Mouse (Mus musculus) urinary bladder, postnatal 14 days (tissue): ENCODE data around the gene Wdr70.

Experiments
- DNase-seq: peaks from one replicate; pipeline ENCODE4 v3.0.0; 2021; ENCODE audit warnings: low spot score

Wdr70 gene

DNA sequence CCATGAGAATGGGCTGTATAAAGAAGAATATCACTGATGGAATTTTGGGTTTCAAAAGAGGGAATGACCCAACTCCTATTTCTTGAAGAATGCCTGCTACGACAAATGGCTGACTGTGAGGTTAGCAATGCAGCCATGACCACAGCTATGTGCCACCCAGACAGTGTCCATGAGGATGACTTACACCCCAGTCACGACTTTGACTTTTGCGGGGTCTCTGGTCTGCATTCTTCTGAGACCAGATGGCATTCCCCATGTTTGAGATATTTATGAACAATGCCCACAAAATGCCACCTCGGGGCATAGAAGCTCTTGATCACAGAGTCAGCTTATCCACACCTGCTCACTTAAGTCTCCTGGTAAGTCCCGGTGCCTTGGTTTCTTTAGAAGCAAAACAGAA is 236.1 kb downstream of the Wdr70 start:
- no peak for DNase-seq

DNA sequence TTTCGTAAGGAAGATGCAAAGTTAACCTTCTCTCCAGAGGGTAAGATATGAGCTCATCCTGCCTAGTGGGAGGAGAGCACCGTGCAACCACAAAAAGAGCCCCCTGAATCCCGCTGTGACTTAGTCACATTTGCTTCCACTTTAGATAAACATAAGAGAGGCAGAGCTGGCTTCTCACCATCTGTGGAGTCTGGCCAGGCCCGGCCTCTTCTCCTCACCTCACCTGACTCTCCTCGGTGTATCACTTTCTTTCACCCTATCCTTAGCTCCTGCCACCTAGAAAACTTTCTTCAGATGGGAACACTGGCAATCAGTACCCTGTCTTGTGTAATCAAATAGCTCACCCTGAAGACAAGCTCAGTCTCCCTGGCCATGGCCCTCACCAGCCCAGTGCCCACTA is 240.2 kb downstream of the Wdr70 start:
- no peak for DNase-seq

DNA sequence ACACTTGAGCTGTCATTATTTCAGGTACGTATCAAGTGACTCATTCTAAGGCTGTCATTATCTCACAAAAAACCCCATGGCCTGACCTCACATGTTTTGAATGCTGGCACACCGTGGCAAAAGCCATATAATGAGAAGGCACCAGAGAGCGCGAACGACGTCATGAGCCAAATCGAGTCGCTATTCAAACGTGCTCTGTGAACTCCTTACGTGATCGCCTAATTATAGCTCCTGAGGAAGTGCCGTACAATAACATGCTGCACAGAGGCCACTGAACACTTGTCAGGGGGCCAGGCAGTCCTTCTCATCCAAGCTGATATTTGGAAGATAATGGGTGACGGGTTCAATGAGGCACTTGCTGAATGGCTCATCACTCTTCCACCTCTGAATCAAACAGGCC is 241.6 kb downstream of the Wdr70 start:
- DNase-seq: no peak

DNA sequence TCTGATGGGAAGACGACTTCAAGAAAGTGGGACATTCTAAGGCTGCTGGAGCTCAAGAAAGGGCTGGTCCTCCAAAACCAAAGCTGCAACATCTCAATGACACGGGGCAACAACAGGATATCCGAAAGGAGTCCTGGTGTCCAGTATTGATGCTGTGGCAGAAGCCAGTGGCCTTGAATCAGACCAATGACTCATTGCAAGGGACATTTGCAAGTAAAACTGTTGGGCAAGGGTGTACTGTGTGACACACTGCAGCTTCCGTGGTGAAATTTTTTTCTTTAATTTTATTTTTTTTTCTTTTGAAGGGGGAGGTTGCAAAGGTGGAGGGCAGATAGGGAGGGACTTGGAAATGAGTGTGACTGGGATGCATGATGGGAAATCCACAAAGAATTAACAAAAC is 256.6 kb downstream of the Wdr70 start:
- DNase-seq: no peak

DNA sequence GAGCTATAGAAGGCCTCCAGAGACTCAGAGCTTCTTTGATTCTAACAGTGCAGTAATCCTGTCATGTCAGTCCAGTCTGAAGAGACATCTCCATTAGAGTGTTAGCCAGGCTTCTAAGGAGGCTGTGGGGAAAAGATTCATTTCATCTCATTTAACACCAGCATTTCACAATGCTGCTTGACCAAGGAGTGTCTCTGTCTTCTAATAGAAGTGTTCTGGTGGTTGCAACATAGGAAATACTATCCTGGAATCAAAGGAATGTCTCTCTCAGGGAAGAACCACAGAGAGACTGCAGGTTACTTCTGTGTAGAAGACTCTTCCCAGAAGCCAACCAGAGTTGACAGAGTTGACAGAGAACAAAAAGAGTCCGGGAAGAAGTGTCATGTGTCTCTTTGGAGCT is 257.3 kb downstream of the Wdr70 start:
- DNase-seq: no peak

DNA sequence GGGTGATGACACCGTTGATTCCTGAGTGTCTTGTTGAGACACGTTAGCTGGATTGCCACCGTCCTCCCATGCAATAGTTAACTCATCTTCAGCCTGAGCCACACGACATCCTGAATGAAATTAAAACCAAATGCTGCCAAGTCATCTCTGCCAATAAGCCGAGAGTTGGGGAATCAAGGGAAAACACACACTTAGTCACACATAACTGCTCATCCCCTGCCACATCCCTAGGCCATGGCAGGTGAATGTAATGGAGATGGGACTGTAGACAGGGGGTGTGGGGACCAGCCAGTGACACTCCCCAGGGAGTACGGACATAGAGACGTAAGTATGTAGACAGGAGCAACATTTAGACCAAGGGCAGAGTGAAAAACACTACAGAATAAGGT is 260.1 kb downstream of the Wdr70 start:
- no peak for DNase-seq

DNA sequence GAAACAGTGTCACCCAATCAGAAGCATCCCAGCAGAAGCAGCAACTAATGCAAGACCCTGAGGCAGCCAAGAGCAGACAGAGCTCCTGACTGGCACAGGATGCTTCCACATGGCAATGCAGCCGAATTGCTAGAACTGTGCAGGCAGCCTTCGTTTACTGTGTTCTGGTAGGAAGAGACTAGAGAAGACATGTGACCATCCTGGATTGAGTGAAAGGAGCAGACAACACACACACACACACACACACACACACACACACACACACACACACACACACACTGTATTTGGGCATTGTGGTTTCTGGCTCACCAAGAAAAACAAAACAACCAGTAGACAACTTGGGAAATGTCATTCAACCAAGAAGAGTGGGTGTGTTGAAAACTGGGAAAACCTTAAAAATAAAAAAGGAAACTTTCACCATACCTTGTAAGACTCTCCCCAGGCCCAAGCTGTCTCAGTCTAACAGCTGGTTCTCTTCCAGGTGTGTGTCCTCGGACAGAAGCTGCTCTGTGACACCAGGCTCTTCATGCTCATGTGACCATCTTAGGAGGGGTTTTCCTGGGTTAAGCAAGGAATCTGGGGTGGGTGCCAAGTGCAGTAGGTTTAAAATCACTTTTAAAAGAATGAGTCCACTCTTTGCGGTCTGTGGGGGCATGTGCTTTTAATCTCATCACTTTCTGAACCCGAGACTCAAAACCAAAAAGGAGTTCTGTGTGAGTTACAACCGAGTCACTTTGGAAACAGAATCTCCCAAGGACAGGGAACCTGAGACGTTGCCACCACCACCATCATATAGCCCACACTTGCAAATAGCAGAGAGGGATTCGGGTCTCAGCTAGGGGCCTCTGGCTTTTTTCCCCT is 260.7 kb downstream of the Wdr70 start:
- DNase-seq: no peak

DNA sequence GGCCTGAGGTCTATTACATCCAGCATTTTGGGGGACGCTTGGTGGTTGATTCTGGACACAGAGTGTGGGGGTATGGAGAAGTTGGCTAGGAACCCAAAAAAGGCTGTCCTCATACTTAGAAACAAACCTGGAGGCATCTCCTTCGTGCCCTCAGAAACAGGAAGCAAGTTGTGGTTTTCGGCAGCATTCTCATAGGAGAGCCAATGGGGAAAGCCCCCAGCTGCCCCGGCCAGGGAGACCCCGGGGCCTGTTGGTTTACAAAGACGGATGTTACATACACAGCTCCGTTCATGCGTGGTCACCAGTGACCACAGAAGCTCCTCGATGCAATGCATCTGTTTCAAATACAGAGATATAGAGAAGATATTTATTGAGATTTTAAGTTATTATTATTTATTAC is 263.6 kb downstream of the Wdr70 start:
- DNase-seq: no peak

DNA sequence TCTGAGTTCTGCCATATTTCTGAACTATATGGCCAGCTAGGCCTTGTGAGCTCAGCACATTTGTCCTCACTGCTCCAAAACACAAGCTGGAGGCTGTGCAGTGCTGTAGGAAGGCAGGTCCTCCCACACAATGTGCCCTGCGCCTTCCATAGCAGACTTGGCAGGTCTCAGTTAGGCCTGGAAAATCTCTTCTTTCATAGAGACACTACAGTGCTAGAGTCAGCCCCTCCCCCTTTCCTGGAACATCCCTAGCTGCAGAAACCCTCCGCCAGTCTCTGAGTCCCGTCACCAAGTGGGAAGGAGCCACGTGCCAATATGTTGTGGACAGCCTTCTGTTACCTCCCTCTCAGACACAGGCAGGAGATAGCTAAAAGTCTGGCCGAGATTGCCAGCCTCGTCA is 273.5 kb downstream of the Wdr70 start:
- no peak for DNase-seq

DNA sequence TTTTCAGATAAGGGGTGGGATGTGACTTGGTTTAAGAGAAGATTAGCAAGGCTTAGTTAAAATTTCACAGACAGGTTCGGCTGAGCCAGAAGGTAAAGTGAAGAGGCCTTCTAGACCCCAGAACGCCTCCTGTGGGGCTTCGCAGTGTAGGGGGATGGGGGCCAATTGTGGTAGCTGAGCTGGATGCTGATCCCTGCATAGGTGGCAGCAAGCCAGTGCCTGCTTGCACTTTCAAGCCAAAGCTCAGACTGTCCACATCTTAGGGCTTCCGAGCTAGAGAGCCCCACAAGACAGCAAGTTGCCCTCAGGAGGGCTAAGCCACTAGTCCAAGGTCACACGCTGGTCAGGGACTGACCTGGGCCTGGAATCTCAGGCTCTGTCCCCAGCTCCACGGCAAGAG is 275.1 kb downstream of the Wdr70 start:
- DNase-seq: no peak
